Mouse (Mus musculus) midbrain, embryonic 12.5 days (tissue): ENCODE data around the gene Gm10309. TPM values are rescaled to one million over a fixed set of nuclear protein-coding genes. Genes with fewer than 3 reads are reported as not detected.

Source experiments
- ATAC-seq: fragments of 200-750 bp; cut with Nextera tagmentation; 2 replicates; pipeline ENCODE4 v1.8.0; 2017; ENCODE audit warnings: low read depth, moderate TSS enrichment, moderate library complexity; ENCODE audit not compliant: low FRiP score
- H3K27ac ChIP-seq: fragments of 300-500 bp; sonication (generic); replicated peaks from 2 replicates; pipeline ENCODE4 v1.5.1; 2016; ENCODE audit warnings: mild to moderate bottlenecking
- H3K27me3 ChIP-seq: fragments of 300-500 bp; sonication (generic); 2 replicates; pipeline ENCODE4 v1.6.1; 2016; ENCODE audit warnings: mild to moderate bottlenecking
- H3K36me3 ChIP-seq: fragments of 300-500 bp; sonication (generic); 2 replicates; pipeline ENCODE4 v1.6.1; 2016
- H3K4me1 ChIP-seq: fragments of 300-500 bp; sonication (generic); 2 replicates; pipeline ENCODE4 v1.6.1; 2016
- H3K4me2 ChIP-seq: fragments of 300-500 bp; sonication (generic); replicated peaks from 2 replicates; pipeline ENCODE4 v1.6.1; 2016; ENCODE audit warnings: mild to moderate bottlenecking, moderate library complexity
- H3K4me3 ChIP-seq: fragments of 300-500 bp; sonication (generic); 2 replicates; pipeline ENCODE4 v1.5.1; 2016; ENCODE audit warnings: mild to moderate bottlenecking
- H3K9ac ChIP-seq: fragments of 300-500 bp; sonication (generic); replicated peaks from 2 replicates; pipeline ENCODE4 v1.6.1; 2016; ENCODE audit warnings: mild to moderate bottlenecking, moderate library complexity
- H3K9me3 ChIP-seq: fragments of 300-500 bp; sonication (generic); 2 replicates; pipeline ENCODE4 v1.6.1; 2016; ENCODE audit warnings: mild to moderate bottlenecking
- WGBS: fragments of 180-500 bp; shearing (Covaris S2); methylation state at CpG from one replicate; pipeline ENCODE4 v1.1.7; 2016; 5-methylcytosine and 5-hydroxymethylcytosine counted together
- polyA plus RNA-seq: library from polyadenylated mRNA; unstranded; fragments of >200 nt; fragmentation: Nextera tagmentation; extraction: Ambion mirVana; gene quantifications from 2 replicates; pipeline ENCODE4 v1.2.1, GENCODE M21; 2016

Gene Gm10309
- polyA plus RNA-seq, 1 experiment from 2014 or later = 0.42 TPM

GRCm38 (mm10) chr17:86529411-86529810 is 24.4 kb upstream of the Gm10309 start:
- 88% methylated on average over 4 of the region's 4 CpGs for WGBS
- H3K4me3 ChIP-seq = no peak overlapping the region
- no peaks in the 10 kb centered on the region for H3K27me3 ChIP-seq
- no peak overlapping the region for H3K27ac ChIP-seq
- no peak overlapping the region for H3K4me2 ChIP-seq
- 0 out of 2 replicates have a peak, but pooled peaks cover 9% of the 10 kb centered on the region for H3K4me1 ChIP-seq
- no peak for ATAC-seq
- no peaks in the 10 kb centered on the region for H3K36me3 ChIP-seq
- no peaks in the 10 kb centered on the region for H3K9me3 ChIP-seq
- no peak overlapping the region for H3K9ac ChIP-seq

DNA sequence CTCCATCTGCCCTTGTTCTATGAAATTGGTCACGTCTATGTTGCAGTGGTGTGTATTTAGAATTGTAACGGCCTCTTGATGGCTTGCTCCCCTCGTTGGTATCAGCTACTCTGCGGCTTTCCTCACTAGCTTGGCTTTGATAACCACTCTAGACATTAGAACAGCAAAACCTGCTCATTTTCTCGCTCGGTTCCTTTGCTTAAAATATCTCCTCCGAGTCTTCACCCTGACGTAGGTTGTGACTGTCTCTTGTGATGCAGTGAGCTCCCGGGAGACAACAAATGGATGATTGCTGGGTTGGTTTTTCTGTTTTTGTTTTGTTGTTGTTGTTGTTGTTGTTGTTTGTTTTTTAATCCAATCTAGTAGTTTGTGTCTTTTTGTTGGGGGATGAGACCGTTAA is 24.0 kb upstream of the Gm10309 start:
- 91% methylated on average over 10 of the region's 10 CpGs for WGBS
- H3K36me3 ChIP-seq = no peaks in the 10 kb centered on the region

DNA sequence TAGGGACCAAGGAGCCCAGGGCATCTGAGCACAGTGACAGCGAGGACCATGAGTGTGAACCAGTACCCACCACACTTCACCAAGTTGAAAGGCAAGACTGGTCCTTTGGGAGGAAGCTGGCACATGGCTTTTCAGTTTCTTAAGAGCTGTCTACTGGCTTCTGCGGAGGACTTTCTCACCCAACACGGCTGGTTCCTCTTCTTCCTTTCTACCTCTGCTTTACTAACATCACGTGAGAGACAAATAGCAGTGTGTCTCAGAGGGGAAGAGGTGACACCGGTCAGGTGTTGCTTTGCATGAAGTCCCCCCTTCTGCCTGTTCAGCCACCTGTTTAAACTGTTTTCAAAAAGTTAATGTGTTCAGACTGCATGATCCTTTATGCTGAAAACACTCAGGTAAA is 22.3 kb upstream of the Gm10309 start:
- H3K4me3 ChIP-seq = no peak overlapping the region

More for the DNA sequence above, 24.0 kb upstream of the Gm10309 start:
- no peak overlapping the region for H3K4me2 ChIP-seq
- H3K9me3 ChIP-seq = no peaks in the 10 kb centered on the region
- no peaks in the 10 kb centered on the region for H3K27me3 ChIP-seq
- no peak overlapping the region for H3K27ac ChIP-seq
- no peak overlapping the region for H3K9ac ChIP-seq
- H3K4me3 ChIP-seq = no peak overlapping the region
- ATAC-seq = no peak
- 0 out of 2 replicates have a peak, but pooled peaks cover 9% of the 10 kb centered on the region for H3K4me1 ChIP-seq

GRCm38 (mm10) chr17:86526016-86526415 is 21.0 kb upstream of the Gm10309 start:
- H3K27ac ChIP-seq = no peak overlapping the region
- no peak overlapping the region for H3K4me2 ChIP-seq
- 87% methylated on average over 7 of the region's 7 CpGs for WGBS
- H3K4me3 ChIP-seq = no peak overlapping the region
- H3K27me3 ChIP-seq = no peaks in the 10 kb centered on the region
- ATAC-seq = no peak
- no peaks in the 10 kb centered on the region for H3K36me3 ChIP-seq
- no peak overlapping the region for H3K9ac ChIP-seq
- H3K9me3 ChIP-seq = no peaks in the 10 kb centered on the region
- H3K4me1 ChIP-seq = no peaks in the 10 kb centered on the region

More for the DNA sequence above, 22.3 kb upstream of the Gm10309 start:
- Histone ChIP-seq H3K9ac (no peak overlapping the region), H3K27me3 (no peaks in the 10 kb centered on the region), H3K36me3 (no peaks in the 10 kb centered on the region), H3K9me3 (no peaks in the 10 kb centered on the region), H3K27ac (no peak overlapping the region), H3K4me1 (0 out of 2 replicates have a peak, but pooled peaks cover 2% of the 10 kb centered on the region), H3K4me2 (no peak overlapping the region)
- no peak for ATAC-seq
- WGBS = 96% methylated on average over 5 of the region's 5 CpGs

- H3K9me3 ChIP-seq = no peaks in the 10 kb centered on the region
- no peaks in the 10 kb centered on the region for H3K27me3 ChIP-seq
- no peak overlapping the region for H3K9ac ChIP-seq
- no peaks in the 10 kb centered on the region for H3K36me3 ChIP-seq
- 91% methylated on average over 2 of the region's 2 CpGs for WGBS
- H3K4me2 ChIP-seq = no peak overlapping the region
- no peak overlapping the region for H3K27ac ChIP-seq
- H3K4me1 ChIP-seq = no peaks in the 10 kb centered on the region
- no peak for ATAC-seq
- H3K4me3 ChIP-seq = no peak overlapping the region
Observed at GRCm38 (mm10) chr17:86525075-86525474, 20.0 kb upstream of the Gm10309 start.

DNA sequence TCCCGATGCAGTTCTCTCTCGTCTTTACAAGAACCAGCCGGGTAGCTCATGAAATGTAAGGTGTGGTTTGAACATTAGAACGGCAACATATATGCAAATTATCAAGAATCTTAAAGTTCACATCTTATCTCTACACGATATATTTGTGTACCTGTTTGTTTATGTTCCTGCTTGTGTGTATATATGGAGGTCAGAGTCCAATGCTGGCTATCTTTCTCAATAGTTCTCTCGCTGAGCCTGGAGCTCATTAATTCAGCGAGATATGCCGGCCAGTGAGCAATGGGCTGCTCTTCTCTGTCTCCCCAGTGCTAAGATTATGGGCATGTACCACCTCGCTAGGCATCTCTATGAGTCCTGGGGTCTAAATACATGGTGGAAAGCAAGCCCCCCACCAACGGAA is 18.8 kb upstream of the Gm10309 start:
- no peak overlapping the region for H3K27ac ChIP-seq
- H3K4me3 ChIP-seq = no peak overlapping the region
- H3K9me3 ChIP-seq = no peaks in the 10 kb centered on the region
- no peak for ATAC-seq
- no peak overlapping the region for H3K4me2 ChIP-seq
- no peaks in the 10 kb centered on the region for H3K36me3 ChIP-seq
- H3K9ac ChIP-seq = no peak overlapping the region
- no peaks in the 10 kb centered on the region for H3K4me1 ChIP-seq
- 93% methylated on average over 10 of the region's 10 CpGs for WGBS
- H3K27me3 ChIP-seq = no peaks in the 10 kb centered on the region

DNA sequence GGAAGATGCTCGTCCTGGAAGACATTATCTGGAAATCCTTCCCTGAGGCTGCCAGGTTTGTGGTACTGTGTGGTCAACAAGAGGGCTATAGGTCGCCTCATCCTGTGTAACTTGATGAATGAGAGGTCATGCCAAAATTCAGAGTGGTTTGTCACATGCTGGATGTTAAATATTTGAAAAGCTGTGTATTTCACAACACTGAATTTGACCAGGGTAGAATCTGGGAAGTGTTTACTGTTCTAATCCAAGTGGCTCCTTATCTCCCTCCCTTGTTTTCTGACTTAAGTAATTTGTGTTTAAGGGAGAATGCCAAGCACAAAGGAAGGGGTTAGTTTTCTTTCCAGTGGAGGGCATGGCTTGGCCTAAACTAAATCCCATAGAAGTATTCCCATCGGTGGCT is 18.3 kb upstream of the Gm10309 start:
- H3K27ac ChIP-seq = no peak overlapping the region
- H3K36me3 ChIP-seq = no peaks in the 10 kb centered on the region
- H3K27me3 ChIP-seq = no peaks in the 10 kb centered on the region
- H3K9me3 ChIP-seq = no peaks in the 10 kb centered on the region
- no peak overlapping the region for H3K4me2 ChIP-seq
- WGBS = 68% methylated on average over 3 of the region's 3 CpGs
- H3K9ac ChIP-seq = no peak overlapping the region
- ATAC-seq = no peak
- no peak overlapping the region for H3K4me3 ChIP-seq
- H3K4me1 ChIP-seq = no peaks in the 10 kb centered on the region

DNA sequence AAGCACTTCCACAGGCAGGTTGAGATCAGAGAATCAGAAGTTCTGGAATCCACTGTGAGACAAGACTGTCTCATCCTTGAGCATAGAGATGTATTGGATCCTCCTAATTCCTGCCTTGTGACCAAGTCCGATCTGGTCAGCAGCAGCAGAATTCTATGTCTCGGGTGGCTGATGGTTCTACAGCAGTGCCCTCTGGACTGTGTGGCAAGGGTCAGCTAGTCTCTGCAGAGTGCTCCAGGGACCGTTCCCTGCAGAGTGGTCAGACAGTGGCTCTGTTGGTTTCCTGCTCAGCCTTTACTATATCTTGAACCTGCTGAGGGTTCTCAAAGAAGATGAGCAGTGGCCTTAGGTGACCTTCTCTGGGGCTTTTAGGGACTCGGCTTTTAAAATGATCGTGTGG is 17.6 kb upstream of the Gm10309 start:
- 91% methylated on average over 5 of the region's 5 CpGs for WGBS
- H3K4me1 ChIP-seq = no peaks in the 10 kb centered on the region
- H3K4me3 ChIP-seq = no peak overlapping the region
- H3K27me3 ChIP-seq = no peaks in the 10 kb centered on the region
- no peaks in the 10 kb centered on the region for H3K36me3 ChIP-seq
- no peak overlapping the region for H3K4me2 ChIP-seq
- H3K9me3 ChIP-seq = no peaks in the 10 kb centered on the region
- ATAC-seq = no peak
- H3K27ac ChIP-seq = no peak overlapping the region
- no peak overlapping the region for H3K9ac ChIP-seq

DNA sequence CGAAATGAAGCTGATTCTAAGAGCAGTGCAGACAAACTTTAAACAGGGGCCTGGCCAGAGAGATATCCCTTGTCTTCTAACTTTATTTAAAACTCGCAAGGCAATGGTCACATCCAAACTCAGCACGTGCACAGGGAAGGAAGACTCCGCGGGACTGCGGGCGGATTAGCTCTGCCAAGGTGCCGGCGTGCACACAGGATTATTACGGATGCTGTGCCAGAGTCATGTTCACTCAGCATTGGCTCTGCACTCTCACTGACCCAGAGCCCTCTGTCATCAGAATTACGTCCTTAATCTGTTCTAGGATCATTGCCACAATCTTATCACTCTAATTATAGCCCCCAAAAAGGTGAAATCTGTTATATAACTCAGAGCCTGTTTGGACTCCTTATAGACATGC is 16.2 kb upstream of the Gm10309 start:
- Histone ChIP-seq H3K4me1 (no peaks in the 10 kb centered on the region), H3K9me3 (no peaks in the 10 kb centered on the region), H3K27me3 (no peaks in the 10 kb centered on the region), H3K27ac (no peak overlapping the region), H3K9ac (no peak overlapping the region), H3K4me3 (no peak overlapping the region), H3K36me3 (no peaks in the 10 kb centered on the region), H3K4me2 (no peak overlapping the region)
- ATAC-seq = no peak
- WGBS = 90% methylated on average over 11 of the region's 11 CpGs

- WGBS = 90% methylated on average over 7 of the region's 7 CpGs
- H3K9ac ChIP-seq = no peak overlapping the region
- H3K27ac ChIP-seq = no peak overlapping the region
- no peaks in the 10 kb centered on the region for H3K4me1 ChIP-seq
- H3K4me2 ChIP-seq = no peak overlapping the region
- H3K36me3 ChIP-seq = no peaks in the 10 kb centered on the region
- no peak for ATAC-seq
- H3K9me3 ChIP-seq = no peaks in the 10 kb centered on the region
- no peak overlapping the region for H3K4me3 ChIP-seq
- no peaks in the 10 kb centered on the region for H3K27me3 ChIP-seq
Observed at GRCm38 (mm10) chr17:86518604-86519003, 13.6 kb upstream of the Gm10309 start.

GRCm38 (mm10) chr17:86516630-86517029 is 11.6 kb upstream of the Gm10309 start:
- Histone ChIP-seq H3K36me3 (no peaks in the 10 kb centered on the region), H3K27me3 (no peaks in the 10 kb centered on the region), H3K27ac (no peak overlapping the region), H3K4me1 (no peaks in the 10 kb centered on the region), H3K4me2 (no peak overlapping the region), H3K9ac (no peak overlapping the region), H3K4me3 (no peak overlapping the region), H3K9me3 (no peaks in the 10 kb centered on the region)
- ATAC-seq = no peak
- 89% methylated on average over 5 of the region's 5 CpGs for WGBS

GRCm38 (mm10) chr17:86514974-86515620 is 10.1 kb upstream of the Gm10309 start:
- Histone ChIP-seq H3K27ac (no peak overlapping the region), H3K9me3 (no peaks in the 10 kb centered on the region), H3K36me3 (no peaks in the 10 kb centered on the region), H3K4me2 (no peak overlapping the region), H3K4me1 (no peaks in the 10 kb centered on the region), H3K4me3 (no peak overlapping the region), H3K27me3 (no peaks in the 10 kb centered on the region), H3K9ac (no peak overlapping the region)
- ATAC-seq = no peak
- WGBS = 86% methylated on average over 13 of the region's 13 CpGs

GRCm38 (mm10) chr17:86509871-86510270 is 4.8 kb upstream of the Gm10309 start:
- no peak overlapping the region for H3K9ac ChIP-seq
- no peak overlapping the region for H3K27ac ChIP-seq
- H3K4me3 ChIP-seq = no peak overlapping the region
- no peaks in the 10 kb centered on the region for H3K27me3 ChIP-seq
- no peaks in the 10 kb centered on the region for H3K36me3 ChIP-seq
- 85% methylated on average over 5 of the region's 5 CpGs for WGBS
- H3K4me2 ChIP-seq = no peak overlapping the region
- no peak for ATAC-seq
- H3K4me1 ChIP-seq = no peaks in the 10 kb centered on the region
- H3K9me3 ChIP-seq = no peaks in the 10 kb centered on the region
